Mouse (Mus musculus): ENCODE results near the gene Satb1. TPM values are rescaled to one million over a fixed set of nuclear protein-coding genes. Genes with fewer than 3 reads are reported as not detected.

Gene Satb1
- total RNA-seq, 2 experiments from 2014 or later: 127 to 132 TPM

DNA sequence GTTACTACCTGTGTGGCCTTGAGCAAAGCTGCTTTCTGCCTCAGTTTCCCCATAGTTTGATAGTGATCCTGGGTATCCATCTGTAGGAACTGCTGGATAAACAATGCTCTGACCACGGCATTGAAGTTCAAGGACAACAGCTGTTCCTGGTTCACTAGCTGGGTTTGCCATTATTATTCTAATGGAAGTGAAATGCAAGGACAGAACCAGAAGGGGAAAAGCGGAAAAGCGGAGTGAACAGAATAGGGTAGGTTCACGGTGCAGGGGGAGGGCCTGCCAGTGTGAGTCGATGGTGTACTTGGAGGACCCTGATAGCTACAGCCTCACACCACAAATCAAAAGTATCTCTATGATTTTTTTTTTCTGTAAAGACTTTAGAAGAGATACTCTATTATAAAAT, 6.4 kb upstream of the Satb1 start:
- Histone ChIP-seq H3K4me3 (no peak overlapping the region), H3K27ac (no peak overlapping the region)
- intact Hi-C loops (cut with DNase I): no loop called here
- TF ChIP-seq CTCF (IDR thresholded peaks at IDR 0.05): no peak
- no peak for DNase-seq (ENCODE audit: extremely low spot score in 1 of 2, low spot score in 2 of 2)

DNA sequence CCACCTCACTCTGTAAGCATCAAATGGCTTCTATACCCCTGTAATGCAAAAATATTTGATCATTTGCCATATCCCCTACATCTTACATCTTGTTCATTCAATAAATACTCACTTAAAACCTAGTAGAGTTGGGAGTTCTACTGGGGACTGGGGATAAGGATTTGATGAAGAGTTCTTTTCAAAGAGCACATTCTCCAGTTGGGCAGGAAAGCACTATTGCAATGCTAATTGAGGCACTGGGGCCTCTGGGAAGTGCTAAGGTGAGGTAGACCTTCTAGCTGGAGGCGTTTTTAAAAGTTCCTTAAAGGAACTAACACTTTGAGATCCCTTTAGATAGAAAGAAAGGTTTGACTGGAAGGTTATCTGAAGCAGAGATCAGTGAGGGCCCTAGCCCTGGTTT, 3.8 kb upstream of the Satb1 start:
- Histone ChIP-seq H3K4me3 (no peak overlapping the region), H3K27ac (no peak overlapping the region)
- TF ChIP-seq CTCF (IDR thresholded peaks at IDR 0.05): no peak
- no peak for DNase-seq (ENCODE audit: extremely low spot score in 1 of 2, low spot score in 2 of 2)
- intact Hi-C loops (cut with DNase I): no loop called here

DNA sequence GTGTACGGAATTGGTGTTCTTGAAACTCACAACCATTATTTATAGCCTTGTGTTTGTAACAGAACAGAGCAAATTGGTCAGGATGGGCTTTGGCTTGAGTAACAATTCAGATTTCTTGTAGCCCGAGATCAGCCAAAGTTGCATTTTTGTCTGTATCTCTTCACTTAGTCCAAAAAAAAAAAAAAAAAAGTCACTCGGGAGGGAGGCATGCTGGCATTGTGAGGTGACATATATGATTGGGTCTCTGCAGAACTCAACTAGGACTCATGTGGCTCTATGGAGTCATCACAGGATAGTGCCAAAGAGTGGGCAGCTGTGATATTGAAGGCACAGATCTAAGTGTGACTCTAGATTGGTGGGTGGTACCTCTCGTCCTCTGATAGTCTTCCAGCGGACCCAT, 3.2 kb upstream of the Satb1 start:
- Histone ChIP-seq H3K4me3 (no peak overlapping the region), H3K27ac (no peak overlapping the region)
- DNase-seq (ENCODE audit: extremely low spot score in 1 of 2, low spot score in 2 of 2): no peak
- intact Hi-C loops (cut with DNase I): no loop called here
- no peak for TF ChIP-seq CTCF (IDR thresholded peaks at IDR 0.05)

- no peak for TF ChIP-seq CTCF (IDR thresholded peaks at IDR 0.05)
- intact Hi-C loops (cut with DNase I): loop anchor here (1.0 to 5.0 kb wide), 5 partner anchors 20 to 651 kb away; no protein-coding TSS in a partner anchor
- peak overlapping the region; percentile 77 for H3K4me3 ChIP-seq
- DNase-seq (ENCODE audit: extremely low spot score in 1 of 2, low spot score in 2 of 2): no peak
- H3K27ac ChIP-seq: peak overlapping the region; percentile 63
These were observed 680 bp upstream of the Satb1 start for GRCm38 (mm10) chr17:51833578-51834361.

DNA sequence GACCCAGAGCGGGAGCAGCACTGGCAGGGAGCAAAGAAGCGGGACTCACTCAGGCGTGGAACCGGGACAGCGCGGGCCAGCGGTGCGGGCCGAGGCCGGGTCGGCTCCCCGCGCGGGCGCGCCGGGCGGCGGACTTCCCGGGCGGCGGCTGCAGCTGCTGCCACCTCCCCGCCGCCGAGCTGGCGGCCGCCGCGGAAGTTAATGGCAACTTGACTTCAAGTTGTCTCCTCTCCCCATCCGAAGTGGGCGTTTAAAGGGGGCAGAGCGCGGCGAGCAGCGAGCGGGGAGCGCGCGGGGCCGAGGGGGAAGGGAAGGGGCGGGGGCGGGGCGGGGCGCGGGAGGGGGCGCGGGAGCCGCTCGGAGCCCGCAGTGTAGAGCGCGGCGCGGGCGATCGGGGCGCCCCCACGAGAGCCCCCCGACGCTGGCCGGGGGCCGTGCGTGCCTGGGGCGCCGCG, 642 bp downstream of the Satb1 start:
- DNase-seq (ENCODE audit: extremely low spot score in 1 of 2, low spot score in 2 of 2): peak; percentile 23 to 51
- TF ChIP-seq CTCF (IDR thresholded peaks at IDR 0.05): no peak
- Histone ChIP-seq H3K4me3 (peak overlapping the region; percentile 77), H3K27ac (peak overlapping the region; percentile 83)
- intact Hi-C loops (cut with DNase I): loop anchor here (2.0 to 5.0 kb wide), 4 partner anchors 130 to 650 kb away; no protein-coding TSS in a partner anchor

DNA sequence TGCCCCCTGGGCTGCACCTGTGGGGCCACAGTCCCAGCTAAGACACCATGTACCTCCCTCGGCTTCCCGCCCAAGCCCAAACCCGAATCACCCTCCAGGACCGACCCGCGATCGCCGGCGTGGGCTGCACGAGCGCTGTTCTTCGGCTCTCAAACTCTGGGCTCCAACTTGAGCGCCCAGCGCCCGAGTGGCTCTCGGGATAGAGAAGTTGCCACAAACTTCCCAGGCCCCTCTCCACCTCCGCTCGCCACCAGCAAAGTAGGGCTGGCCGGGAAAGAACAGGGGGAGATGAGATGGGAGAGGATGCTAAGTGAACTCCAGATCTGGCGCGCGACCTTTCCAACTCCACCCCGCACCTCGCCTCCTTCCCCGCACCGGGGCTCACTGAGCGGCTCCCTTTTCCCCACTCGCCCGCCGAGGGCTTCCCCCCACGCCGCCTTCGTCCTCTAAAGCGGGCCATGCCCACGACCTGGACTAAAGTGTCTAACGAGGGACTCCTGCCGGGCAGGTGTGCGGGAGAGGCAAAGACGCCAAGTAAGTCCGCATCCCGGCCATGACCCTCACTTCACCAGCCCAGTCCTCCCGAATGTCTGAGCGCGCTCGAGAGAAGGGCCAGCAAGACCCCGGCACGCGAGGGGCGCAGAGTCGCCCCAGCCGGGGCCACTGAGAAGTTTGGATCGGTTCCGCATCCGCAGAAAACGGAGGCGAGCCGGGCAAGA, 1.2 kb downstream of the Satb1 start:
- Histone ChIP-seq H3K4me3 (peak overlapping the region; percentile 77), H3K27ac (peak overlapping the region; percentile 83)
- intact Hi-C loops (cut with DNase I): loop anchor here (2.0 to 5.0 kb wide), 4 partner anchors 130 to 650 kb away; no protein-coding TSS in a partner anchor
- peak; percentile 14 to 31 for DNase-seq (ENCODE audit: extremely low spot score in 1 of 2, low spot score in 2 of 2)
- TF ChIP-seq CTCF (IDR thresholded peaks at IDR 0.05): no peak

DNA sequence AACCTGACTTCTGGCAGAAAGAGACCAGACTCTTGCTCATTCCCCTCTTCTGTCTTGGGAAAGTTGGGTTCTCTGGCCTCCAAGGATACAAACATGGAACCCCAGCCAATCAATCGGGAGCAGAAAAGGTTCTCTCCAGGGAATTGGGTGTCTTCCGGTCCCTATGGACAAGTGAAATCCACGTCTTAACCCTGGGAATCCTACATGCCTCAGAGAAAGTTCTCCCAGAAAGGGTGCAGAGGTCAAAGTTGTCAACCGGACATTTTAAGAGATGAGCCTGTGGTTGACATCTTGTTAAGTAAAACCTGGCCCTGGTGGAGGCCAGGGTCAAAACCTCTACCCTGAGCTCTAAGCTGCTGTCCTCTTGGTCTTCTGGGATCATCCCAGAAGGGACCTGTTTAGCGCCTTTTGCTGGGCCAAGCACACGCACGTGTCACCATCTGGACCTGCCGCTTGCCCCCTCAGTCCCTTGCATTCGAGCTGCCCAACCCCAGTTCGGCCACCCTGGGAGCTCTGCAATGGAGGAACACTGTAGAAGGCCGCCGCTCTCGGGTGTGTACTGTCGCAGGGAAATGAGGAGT, 1.9 kb downstream of the Satb1 start:
- peak overlapping the region; percentile 83 for H3K27ac ChIP-seq
- no peak for TF ChIP-seq CTCF (IDR thresholded peaks at IDR 0.05)
- no peak for DNase-seq (ENCODE audit: extremely low spot score in 1 of 2, low spot score in 2 of 2)
- intact Hi-C loops (cut with DNase I): loop anchor here (5.0 kb wide), 3 partner anchors 131 to 649 kb away; no protein-coding TSS in a partner anchor
- H3K4me3 ChIP-seq: peak overlapping the region; percentile 77

DNA sequence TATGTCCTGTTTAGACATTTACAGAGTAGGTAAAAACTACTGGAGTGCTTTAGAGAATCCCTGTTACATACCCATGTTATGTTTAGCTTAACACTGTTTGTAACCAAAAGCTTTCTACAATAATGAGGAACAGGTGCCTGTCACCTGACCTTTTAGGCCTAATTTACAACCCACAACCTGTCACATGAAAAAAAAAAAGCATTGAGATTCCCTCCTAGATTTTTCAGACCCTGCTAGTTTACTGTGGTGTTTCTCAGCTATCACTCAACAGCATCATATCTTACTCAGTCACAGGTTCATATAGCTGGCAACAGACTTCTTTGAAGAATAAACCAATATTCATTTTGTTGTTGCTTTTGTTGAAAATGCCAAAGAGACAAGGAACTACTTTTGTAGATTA, 3.7 kb downstream of the Satb1 start:
- peak overlapping the region; percentile 77 for H3K4me3 ChIP-seq

GRCm38 (mm10) chr17:51827922-51828410, 5.1 kb downstream of the Satb1 start:
- no peak for DNase-seq (ENCODE audit: extremely low spot score in 1 of 2, low spot score in 2 of 2)
- no peak for TF ChIP-seq CTCF (IDR thresholded peaks at IDR 0.05)
- intact Hi-C loops (cut with DNase I): no loop called here
- Histone ChIP-seq H3K27ac (peak overlapping the region; percentile 11), H3K4me3 (peak overlapping the region; percentile 16; the same call in 1 of the 2 replicates)

More for the DNA sequence above, 3.7 kb downstream of the Satb1 start:
- no peak for TF ChIP-seq CTCF (IDR thresholded peaks at IDR 0.05)
- intact Hi-C loops (cut with DNase I): no loop called here
- DNase-seq (ENCODE audit: extremely low spot score in 1 of 2, low spot score in 2 of 2): no peak
- peak overlapping the region; percentile 25; the same call in 1 of the 2 replicates for H3K27ac ChIP-seq

- H3K27ac ChIP-seq: peak overlapping the region; percentile 37; the same call in 1 of the 2 replicates
- no peak for TF ChIP-seq CTCF (IDR thresholded peaks at IDR 0.05)
- peak overlapping the region; percentile 5; the same call in 1 of the 2 replicates for H3K4me3 ChIP-seq
- intact Hi-C loops (cut with DNase I): no loop called here
- no peak for DNase-seq (ENCODE audit: extremely low spot score in 1 of 2, low spot score in 2 of 2)
These were observed 6.6 kb downstream of the Satb1 start for GRCm38 (mm10) chr17:51826461-51826860.

DNA sequence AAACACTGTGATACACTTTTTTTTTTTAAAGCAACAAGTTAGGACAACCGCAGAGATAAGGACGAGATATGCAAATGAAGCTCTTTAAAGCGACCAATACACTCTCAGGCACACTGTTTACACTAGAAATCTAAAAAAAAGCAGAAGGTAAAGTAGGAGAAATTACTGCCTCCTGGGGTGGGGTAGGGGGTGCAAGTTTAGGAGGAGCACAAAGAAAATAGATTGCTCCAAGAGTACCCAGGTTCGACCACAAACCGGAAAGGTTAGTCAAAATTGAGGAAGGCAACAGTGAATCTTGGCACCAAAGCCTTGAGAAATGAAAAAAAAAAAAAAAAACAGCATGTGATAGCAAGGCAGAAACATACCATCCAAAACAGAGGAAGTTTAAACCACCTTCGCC, 18.8 kb downstream of the Satb1 start:
- intact Hi-C loops (cut with DNase I): loop anchor here (5.0 to 10.0 kb wide), 2 partner anchors 640 to 648 kb away; partner anchors contain the start of gene Tbc1d5
- H3K4me3 ChIP-seq: no peak overlapping the region
- no peak for TF ChIP-seq CTCF (IDR thresholded peaks at IDR 0.05)
- DNase-seq (ENCODE audit: extremely low spot score in 1 of 2, low spot score in 2 of 2): no peak
- no peak overlapping the region for H3K27ac ChIP-seq

Measured in left cerebral cortex, adult 2 months (tissue).